Mouse (Mus musculus) embryonic facial prominence, embryonic 10.5 days (tissue): ENCODE data around the gene Dock10. TPM values are rescaled to one million over a fixed set of nuclear protein-coding genes. Genes with fewer than 3 reads are reported as not detected.

Source experiments
- DNase-seq: peaks from one replicate; pipeline ENCODE4 v3.0.0-alpha.2; 2017; ENCODE audit warnings: low spot score
- H3K27ac ChIP-seq: fragments of 300-500 bp; sonication (generic); replicated peaks from 2 replicates; pipeline ENCODE4 v1.5.1; 2016; ENCODE audit warnings: mild to moderate bottlenecking
- H3K27me3 ChIP-seq: fragments of 300-500 bp; sonication (generic); replicated peaks from 2 replicates; pipeline ENCODE4 v1.6.1; 2016; ENCODE audit warnings: low read depth, mild to moderate bottlenecking; ENCODE audit not compliant: poor library complexity, severe bottlenecking
- H3K36me3 ChIP-seq: fragments of 300-500 bp; sonication (generic); replicated peaks from 2 replicates; pipeline ENCODE4 v1.6.1; 2016; ENCODE audit warnings: mild to moderate bottlenecking, moderate library complexity
- H3K4me1 ChIP-seq: fragments of 300-500 bp; sonication (generic); 2 replicates; pipeline ENCODE4 v1.6.1; 2016
- H3K4me3 ChIP-seq: fragments of 300-500 bp; sonication (generic); 2 replicates; pipeline ENCODE4 v1.5.1; 2016; ENCODE audit warnings: mild to moderate bottlenecking, moderate library complexity
- H3K9me3 ChIP-seq: fragments of 300-500 bp; sonication (generic); 2 replicates; pipeline ENCODE4 v1.6.1; 2016; ENCODE audit warnings: mild to moderate bottlenecking
- WGBS: fragments of 180-500 bp; shearing (Covaris S2); methylation state at CpG from one replicate; pipeline ENCODE4 v1.1.7; 2016; 5-methylcytosine and 5-hydroxymethylcytosine counted together
- polyA plus RNA-seq: library from polyadenylated mRNA; unstranded; fragments of >200 nt; fragmentation: Nextera tagmentation; extraction: Ambion mirVana; gene quantifications from 2 replicates; pipeline ENCODE4 v1.2.1, GENCODE M21; 2016

The Dock10 gene
- polyA plus RNA-seq, 1 experiment from 2014 or later = 3.2 TPM

GRCm38 (mm10) chr1:80520456-80520855 lies 237.9 kb downstream of the Dock10 start:
- Histone ChIP-seq H3K4me1 (peaks cover 3% of the 10 kb centered on the region; the same call in 1 of the 2 replicates), H3K9me3 (no peaks in the 10 kb centered on the region), H3K36me3 (no peaks in the 10 kb centered on the region), H3K4me3 (no peak overlapping the region), H3K27ac (no peak overlapping the region), H3K27me3 (no peaks in the 10 kb centered on the region)
- 31% methylated on average over 2 of the region's 2 CpGs for WGBS
- no peak for DNase-seq

- peaks cover 3% of the 10 kb centered on the region; the same call in 1 of the 2 replicates for H3K4me1 ChIP-seq
- no peak overlapping the region for H3K27ac ChIP-seq
- H3K36me3 ChIP-seq = no peaks in the 10 kb centered on the region
- H3K4me3 ChIP-seq = no peak overlapping the region
- 6% methylated on average over 1 of the region's 1 CpGs for WGBS
- no peaks in the 10 kb centered on the region for H3K9me3 ChIP-seq
- no peak for DNase-seq
- H3K27me3 ChIP-seq = no peaks in the 10 kb centered on the region
These were observed 238.4 kb downstream of the Dock10 start for GRCm38 (mm10) chr1:80519893-80520292.

- 51% methylated on average over 6 of the region's 6 CpGs for WGBS
- DNase-seq = no peak
- no peaks in the 10 kb centered on the region for H3K9me3 ChIP-seq
These were observed 242.5 kb downstream of the Dock10 start for GRCm38 (mm10) chr1:80515836-80516235.

GRCm38 (mm10) chr1:80512210-80512948 lies 245.9 kb downstream of the Dock10 start:
- no peaks in the 10 kb centered on the region for H3K4me1 ChIP-seq
- DNase-seq = no peak
- no peaks in the 10 kb centered on the region for H3K27me3 ChIP-seq
- no peak overlapping the region for H3K27ac ChIP-seq
- H3K36me3 ChIP-seq = no peaks in the 10 kb centered on the region
- 60% methylated on average over 8 of the region's 8 CpGs for WGBS
- H3K4me3 ChIP-seq = no peak overlapping the region
- no peaks in the 10 kb centered on the region for H3K9me3 ChIP-seq

More at GRCm38 (mm10) chr1:80515836-80516235, 242.5 kb downstream of the Dock10 start:
- Histone ChIP-seq H3K4me1 (peaks cover 3% of the 10 kb centered on the region; the same call in 1 of the 2 replicates), H3K4me3 (no peak overlapping the region), H3K27me3 (no peaks in the 10 kb centered on the region), H3K27ac (no peak overlapping the region), H3K36me3 (no peaks in the 10 kb centered on the region)

GRCm38 (mm10) chr1:80504757-80505156 lies 253.6 kb downstream of the Dock10 start:
- 86% methylated on average over 2 of the region's 2 CpGs for WGBS
- DNase-seq = no peak
- Histone ChIP-seq H3K9me3 (no peaks in the 10 kb centered on the region), H3K27ac (no peak overlapping the region), H3K27me3 (no peaks in the 10 kb centered on the region), H3K4me3 (no peak overlapping the region), H3K4me1 (no peaks in the 10 kb centered on the region), H3K36me3 (no peaks in the 10 kb centered on the region)

- no peak overlapping the region for H3K27ac ChIP-seq
- H3K27me3 ChIP-seq = no peaks in the 10 kb centered on the region
- DNase-seq = no peak
- H3K4me1 ChIP-seq = no peaks in the 10 kb centered on the region
- 90% methylated on average over 4 of the region's 4 CpGs for WGBS
- no peak overlapping the region for H3K4me3 ChIP-seq
- H3K36me3 ChIP-seq = no peaks in the 10 kb centered on the region
- no peaks in the 10 kb centered on the region for H3K9me3 ChIP-seq
These were observed 254.2 kb downstream of the Dock10 start for GRCm38 (mm10) chr1:80504081-80504480.

- H3K9me3 ChIP-seq = no peaks in the 10 kb centered on the region
- H3K4me3 ChIP-seq = no peak overlapping the region
- no peaks in the 10 kb centered on the region for H3K36me3 ChIP-seq
- H3K27me3 ChIP-seq = no peaks in the 10 kb centered on the region
- WGBS = 85% methylated on average over 9 of the region's 9 CpGs
- no peaks in the 10 kb centered on the region for H3K4me1 ChIP-seq
- no peak overlapping the region for H3K27ac ChIP-seq
- no peak for DNase-seq
These were observed 255.7 kb downstream of the Dock10 start for GRCm38 (mm10) chr1:80502456-80503165.

GRCm38 (mm10) chr1:80499264-80499663 lies 259.1 kb downstream of the Dock10 start:
- Histone ChIP-seq H3K36me3 (no peaks in the 10 kb centered on the region), H3K4me1 (no peaks in the 10 kb centered on the region), H3K27ac (no peak overlapping the region), H3K4me3 (no peak overlapping the region), H3K9me3 (no peaks in the 10 kb centered on the region), H3K27me3 (no peaks in the 10 kb centered on the region)
- no peak for DNase-seq
- 87% methylated on average over 7 of the region's 7 CpGs for WGBS

GRCm38 (mm10) chr1:80496360-80496759 lies 262.0 kb downstream of the Dock10 start:
- no peak for DNase-seq
- no peaks in the 10 kb centered on the region for H3K4me1 ChIP-seq
- 88% methylated on average over 4 of the region's 4 CpGs for WGBS
- H3K36me3 ChIP-seq = no peaks in the 10 kb centered on the region
- H3K4me3 ChIP-seq = no peak overlapping the region
- no peak overlapping the region for H3K27ac ChIP-seq
- no peaks in the 10 kb centered on the region for H3K27me3 ChIP-seq
- no peaks in the 10 kb centered on the region for H3K9me3 ChIP-seq

- 89% methylated on average over 5 of the region's 5 CpGs for WGBS
- Histone ChIP-seq H3K4me3 (no peak overlapping the region), H3K27ac (no peak overlapping the region), H3K27me3 (no peaks in the 10 kb centered on the region), H3K9me3 (no peaks in the 10 kb centered on the region), H3K4me1 (no peaks in the 10 kb centered on the region), H3K36me3 (no peaks in the 10 kb centered on the region)
- no peak for DNase-seq
These were observed 274.9 kb downstream of the Dock10 start for GRCm38 (mm10) chr1:80483419-80483818.

GRCm38 (mm10) chr1:80474942-80475341 lies 283.4 kb downstream of the Dock10 start:
- Histone ChIP-seq H3K4me1 (no peaks in the 10 kb centered on the region), H3K27me3 (no peaks in the 10 kb centered on the region), H3K36me3 (no peaks in the 10 kb centered on the region), H3K9me3 (no peaks in the 10 kb centered on the region), H3K27ac (no peak overlapping the region), H3K4me3 (no peak overlapping the region)
- DNase-seq = no peak
- WGBS = 73% methylated on average over 1 of the region's 1 CpGs

GRCm38 (mm10) chr1:80472395-80472794 lies 285.9 kb downstream of the Dock10 start:
- DNase-seq = no peak
- Histone ChIP-seq H3K4me3 (no peak overlapping the region), H3K27ac (no peak overlapping the region), H3K36me3 (no peaks in the 10 kb centered on the region), H3K4me1 (no peaks in the 10 kb centered on the region), H3K27me3 (no peaks in the 10 kb centered on the region), H3K9me3 (no peaks in the 10 kb centered on the region)
- 96% methylated on average over 1 of the region's 1 CpGs for WGBS

GRCm38 (mm10) chr1:80461348-80461747 lies 297.0 kb downstream of the Dock10 start, which contains the start of gene Gm45261:
Gene Gm45261, minus strand, starts transcription at chr1:80461448.
- no peaks in the 10 kb centered on the region for H3K9me3 ChIP-seq
- no peak for DNase-seq
- WGBS = 85% methylated on average over 6 of the region's 6 CpGs
- H3K27ac ChIP-seq = no peak within 1 kb of the TSS
- H3K27me3 ChIP-seq = no peaks in the 10 kb centered on the region
- H3K4me3 ChIP-seq = no peak within 1 kb of the TSS
- H3K4me1 ChIP-seq = no peaks in the 10 kb centered on the region
- H3K36me3 ChIP-seq = no peaks in the 10 kb centered on the region
